In genomic region chr19:44372969-44373368, GRCm38 (mm10) we compare ENCODE assay signal across 8 mouse cellular contexts. TPM values are rescaled to one million over a fixed set of nuclear protein-coding genes. Genes with fewer than 3 reads are reported as not detected.
DNase-seq lines count a peak whose midpoint lies in the region; ATAC-seq and TF ChIP-seq lines count a peak whose summit lies in the region.

No protein-coding gene starts in this region.

- no peak overlapping the region for H3K9ac ChIP-seq in hindbrain, embryonic 13.5 days

- DNase-seq in Patski (ENCODE audit: low read depth, low spot score), result no peak
- DNase-seq in cerebellum, adult 8-10 months, result peak; percentile 88
- DNase-seq in frontal cortex, postnatal 14 days (ENCODE audit: low spot score in 2 of 2), result peak; percentile 13 to 50
- DNase-seq in layer of hippocampus, postnatal 10 days (ENCODE audit: low spot score in 2 of 2), result peak; percentile 71 to 78
- DNase-seq in lung, postnatal 25 days (ENCODE audit: low spot score), result peak; percentile 91
- DNase-seq in right cerebral cortex, postnatal 14 days, result peak; percentile 66
- DNase-seq in yolk sac, embryonic 10.5 days (ENCODE audit: low spot score), result peak; percentile 58

- POLR2A ChIA-PET in Patski (lab: Charles Lee), result no interaction called here

- TF ChIP-seq CTCF in Patski (IDR thresholded peaks at IDR 0.05), result peak; percentile 72

- H3K4me3 ChIP-seq in hindbrain, embryonic 13.5 days, result no peak overlapping the region

- H3K27me3 ChIP-seq in Patski, result peaks cover 12% of the 10 kb centered on the region
- H3K27me3 ChIP-seq in hindbrain, embryonic 13.5 days, result 0 out of 2 replicates have a peak, but pooled peaks cover 3% of the 10 kb centered on the region

- WGBS in hindbrain, embryonic 13.5 days, result 25% methylated on average over 6 of the region's 6 CpGs

- no peak overlapping the region for H3K27ac ChIP-seq in hindbrain, embryonic 13.5 days

- CTCF ChIA-PET in Patski (lab: Charles Lee), result no interaction called here

- ATAC-seq in Patski, result no peak
- 0 out of 2 replicates have a peak, but pooled peaks have one; percentile 24 for ATAC-seq in hindbrain, embryonic 13.5 days (ENCODE audit: low FRiP score)

- H3K4me1 ChIP-seq in hindbrain, embryonic 13.5 days (replicated peaks), result no peaks in the 10 kb centered on the region

- in situ Hi-C loops in Patski (cut with MboI; ENCODE audit: low pct_unique_long_range_greater_than_20kb), result loop anchor here (5.0 kb wide), 2 partner anchors 44 to 164 kb away; no protein-coding TSS in a partner anchor

- no peaks in the 10 kb centered on the region for H3K9me3 ChIP-seq in hindbrain, embryonic 13.5 days

- H3K36me3 ChIP-seq in hindbrain, embryonic 13.5 days, result no peaks in the 10 kb centered on the region

- H3K4me2 ChIP-seq in hindbrain, embryonic 13.5 days, result no peak overlapping the region

RNA-seq across cellular contexts. Expression of gene Scd1, which starts 34.7 kb away (rescaled TPM):
- 2.4 TPM for polyA plus RNA-seq in Patski (2021)
- polyA plus RNA-seq in hindbrain, embryonic 13.5 days (2015; fragmentation: Nextera tagmentation; extraction: Ambion mirVana), result 4.2 and 4.4 TPM in 2 replicates
- 100 to 1,000 TPM; 106 to 146 TPM for total RNA-seq in layer of hippocampus, postnatal 10 days (2021)

RNA-seq across cellular contexts. Expression of gene Scd4, which starts 40.1 kb away (rescaled TPM):
- 0.09 TPM for polyA plus RNA-seq in Patski (2021)
- polyA plus RNA-seq in hindbrain, embryonic 13.5 days (2015; fragmentation: Nextera tagmentation; extraction: Ambion mirVana), result 0.09 and 0.19 TPM in 2 replicates
- total RNA-seq in layer of hippocampus, postnatal 10 days (2021), result 1 to 10 TPM; 1.5 to 2.8 TPM
